Mouse (Mus musculus) kidney, embryonic 16.5 days (tissue): Measurements from ENCODE around the gene Fam240a. TPM values are rescaled to one million over a fixed set of nuclear protein-coding genes. Genes with fewer than 3 reads are reported as not detected.

Experiments
- ATAC-seq: fragments of 200-750 bp; cut with Nextera tagmentation; 2 replicates; pipeline ENCODE4 v1.8.0; 2017; ENCODE audit warnings: moderate TSS enrichment; ENCODE audit not compliant: low FRiP score, low TSS enrichment
- H3K27ac ChIP-seq: fragments of 300-500 bp; sonication (generic); 2 replicates; pipeline ENCODE4 v1.5.1; 2014; ENCODE audit warnings: low read length
- H3K27me3 ChIP-seq: fragments of 300-500 bp; sonication (generic); 2 replicates; pipeline ENCODE4 v1.6.1; 2014; ENCODE audit warnings: low read length, control low read depth, mixed read lengths; ENCODE audit not compliant: insufficient read depth
- H3K36me3 ChIP-seq: fragments of 300-500 bp; sonication (generic); 2 replicates; pipeline ENCODE4 v1.6.1; 2014; ENCODE audit warnings: low read length, control low read depth, mixed read lengths; ENCODE audit not compliant: insufficient read depth
- H3K4me1 ChIP-seq: fragments of 300-500 bp; sonication (generic); 2 replicates; pipeline ENCODE4 v1.6.1; 2014; ENCODE audit warnings: low read length, control low read depth, mixed read lengths; ENCODE audit not compliant: insufficient read depth
- H3K4me2 ChIP-seq: fragments of 300-500 bp; sonication (generic); replicated peaks from 2 replicates; pipeline ENCODE4 v1.6.1; 2014; ENCODE audit warnings: low read depth, low read length
- H3K4me3 ChIP-seq: fragments of 300-500 bp; sonication (generic); 2 replicates; pipeline ENCODE4 v1.5.1; 2014; ENCODE audit warnings: mild to moderate bottlenecking, low read length
- H3K9ac ChIP-seq: fragments of 300-500 bp; sonication (generic); replicated peaks from 2 replicates; pipeline ENCODE4 v1.6.1; 2014; ENCODE audit warnings: low read length
- H3K9me3 ChIP-seq: fragments of 300-500 bp; sonication (generic); 2 replicates; pipeline ENCODE4 v1.6.1; 2016; ENCODE audit warnings: low read length, control low read depth
- WGBS: fragments of 180-500 bp; shearing (Covaris S2); extraction: QIAGEN DNeasy Blood & Tissue Kit; methylation state at CpG from one replicate; pipeline ENCODE4 v1.1.7; 2014; 5-methylcytosine and 5-hydroxymethylcytosine counted together
- polyA plus RNA-seq: library from polyadenylated mRNA; unstranded; fragments of >200 nt; fragmentation: Nextera tagmentation; extraction: Ambion mirVana; gene quantifications from 2 replicates; pipeline ENCODE4 v1.2.1, GENCODE M21; 2015

Gene Fam240a
- polyA plus RNA-seq, 1 experiment from 2014 or later: not detected

GRCm38 (mm10) chr9:110946548-110947044, 29.9 kb upstream of the Fam240a start:
- peaks cover 46% of the 10 kb centered on the region for H3K27me3 ChIP-seq
- no peak for ATAC-seq
- no peaks in the 10 kb centered on the region for H3K36me3 ChIP-seq
- no peak overlapping the region for H3K27ac ChIP-seq
- no peak overlapping the region for H3K4me3 ChIP-seq
- no peak overlapping the region for H3K4me2 ChIP-seq
- H3K9ac ChIP-seq: no peak overlapping the region
- H3K4me1 ChIP-seq: no peaks in the 10 kb centered on the region
- WGBS: 14% methylated on average over 20 of the region's 20 CpGs
- H3K9me3 ChIP-seq: no peaks in the 10 kb centered on the region

- H3K27me3 ChIP-seq: peaks cover 43% of the 10 kb centered on the region
- no peaks in the 10 kb centered on the region for H3K4me1 ChIP-seq
- WGBS: 9% methylated on average over 11 of the region's 11 CpGs
- H3K4me2 ChIP-seq: no peak within 1 kb of the TSS
- H3K27ac ChIP-seq: no peak within 1 kb of the TSS
- no peak within 1 kb of the TSS for H3K4me3 ChIP-seq
- ATAC-seq: no peak
- H3K9me3 ChIP-seq: no peaks in the 10 kb centered on the region
- no peaks in the 10 kb centered on the region for H3K36me3 ChIP-seq
- H3K9ac ChIP-seq: no peak within 1 kb of the TSS
These were observed 29.3 kb upstream of the Fam240a start, which contains the start of gene Tdgf1 for GRCm38 (mm10) chr9:110945926-110946325. Gene Tdgf1 (minus strand): TSS chr9:110946158.

- ATAC-seq: no peak
- Histone ChIP-seq H3K27me3 (peaks cover 43% of the 10 kb centered on the region), H3K27ac (no peak overlapping the region), H3K4me2 (no peak overlapping the region), H3K4me1 (no peaks in the 10 kb centered on the region), H3K9ac (no peak overlapping the region), H3K4me3 (no peak overlapping the region), H3K36me3 (no peaks in the 10 kb centered on the region), H3K9me3 (no peaks in the 10 kb centered on the region)
- WGBS: 6% methylated on average over 18 of the region's 18 CpGs
These were observed 28.7 kb upstream of the Fam240a start for GRCm38 (mm10) chr9:110945343-110945742.

- no peak overlapping the region for H3K4me2 ChIP-seq
- H3K4me1 ChIP-seq: no peaks in the 10 kb centered on the region
- H3K9ac ChIP-seq: no peak overlapping the region
- no peak for ATAC-seq
- H3K27me3 ChIP-seq: peaks cover 43% of the 10 kb centered on the region
- H3K4me3 ChIP-seq: no peak overlapping the region
- no peaks in the 10 kb centered on the region for H3K36me3 ChIP-seq
- H3K27ac ChIP-seq: no peak overlapping the region
- no peaks in the 10 kb centered on the region for H3K9me3 ChIP-seq
- WGBS: 36% methylated on average over 13 of the region's 13 CpGs
These were observed 27.6 kb upstream of the Fam240a start for GRCm38 (mm10) chr9:110944265-110944664.

GRCm38 (mm10) chr9:110937506-110938490, 21.1 kb upstream of the Fam240a start:
- 78% methylated on average over 12 of the region's 12 CpGs for WGBS
- no peak overlapping the region for H3K27ac ChIP-seq
- H3K4me1 ChIP-seq: no peaks in the 10 kb centered on the region
- no peak overlapping the region for H3K4me3 ChIP-seq
- H3K36me3 ChIP-seq: no peaks in the 10 kb centered on the region
- H3K27me3 ChIP-seq: no peaks in the 10 kb centered on the region
- H3K9ac ChIP-seq: no peak overlapping the region
- H3K4me2 ChIP-seq: no peak overlapping the region
- H3K9me3 ChIP-seq: no peaks in the 10 kb centered on the region
- ATAC-seq: no peak

- no peaks in the 10 kb centered on the region for H3K27me3 ChIP-seq
- no peak overlapping the region for H3K4me3 ChIP-seq
- no peak overlapping the region for H3K4me2 ChIP-seq
- H3K4me1 ChIP-seq: no peaks in the 10 kb centered on the region
- H3K9ac ChIP-seq: no peak overlapping the region
- no peak for ATAC-seq
- no peaks in the 10 kb centered on the region for H3K9me3 ChIP-seq
- WGBS: 78% methylated on average over 7 of the region's 7 CpGs
- no peaks in the 10 kb centered on the region for H3K36me3 ChIP-seq
- no peak overlapping the region for H3K27ac ChIP-seq
These were observed 19.3 kb upstream of the Fam240a start for GRCm38 (mm10) chr9:110935941-110936340.

- H3K4me2 ChIP-seq: no peak overlapping the region
- H3K9me3 ChIP-seq: no peaks in the 10 kb centered on the region
- H3K9ac ChIP-seq: no peak overlapping the region
- ATAC-seq: no peak
- H3K27ac ChIP-seq: no peak overlapping the region
- 82% methylated on average over 12 of the region's 12 CpGs for WGBS
- no peaks in the 10 kb centered on the region for H3K36me3 ChIP-seq
- H3K4me1 ChIP-seq: no peaks in the 10 kb centered on the region
- no peaks in the 10 kb centered on the region for H3K27me3 ChIP-seq
- no peak overlapping the region for H3K4me3 ChIP-seq
These were observed 17.3 kb upstream of the Fam240a start for GRCm38 (mm10) chr9:110933850-110934437.

GRCm38 (mm10) chr9:110931573-110931972, 14.9 kb upstream of the Fam240a start:
- Histone ChIP-seq H3K4me2 (no peak overlapping the region), H3K36me3 (no peaks in the 10 kb centered on the region), H3K27ac (no peak overlapping the region), H3K27me3 (no peaks in the 10 kb centered on the region), H3K9ac (no peak overlapping the region), H3K4me3 (no peak overlapping the region), H3K9me3 (no peaks in the 10 kb centered on the region), H3K4me1 (no peaks in the 10 kb centered on the region)
- WGBS: 76% methylated on average over 6 of the region's 6 CpGs
- no peak for ATAC-seq

GRCm38 (mm10) chr9:110922759-110923158, 6.1 kb upstream of the Fam240a start:
- no peak overlapping the region for H3K9ac ChIP-seq
- WGBS: 16% methylated on average over 7 of the region's 7 CpGs
- no peak overlapping the region for H3K4me2 ChIP-seq
- no peaks in the 10 kb centered on the region for H3K36me3 ChIP-seq
- H3K27ac ChIP-seq: no peak overlapping the region
- no peaks in the 10 kb centered on the region for H3K9me3 ChIP-seq
- H3K27me3 ChIP-seq: no peaks in the 10 kb centered on the region
- H3K4me1 ChIP-seq: no peaks in the 10 kb centered on the region
- H3K4me3 ChIP-seq: no peak overlapping the region
- ATAC-seq: no peak
